Mouse (Mus musculus) heart, adult 2 months (tissue): ENCODE data around the gene L3hypdh.

ENCODE experiments used
- CTCF ChIP-seq: fragments of 200-600 bp; IDR thresholded peaks from 2 replicates; pipeline ENCODE4 v1.8.1; 2022; ENCODE audit warnings: antibody characterized with exemption, mild to moderate bottlenecking, moderate library complexity
- POLR2A ChIP-seq: fragments of 200-500 bp; IDR thresholded peaks from 2 replicates; pipeline ENCODE4 v1.6.1; 2011; ENCODE audit warnings: mild to moderate bottlenecking, low read depth, low read length, control low read depth; ENCODE audit not compliant: insufficient read depth

DNA sequence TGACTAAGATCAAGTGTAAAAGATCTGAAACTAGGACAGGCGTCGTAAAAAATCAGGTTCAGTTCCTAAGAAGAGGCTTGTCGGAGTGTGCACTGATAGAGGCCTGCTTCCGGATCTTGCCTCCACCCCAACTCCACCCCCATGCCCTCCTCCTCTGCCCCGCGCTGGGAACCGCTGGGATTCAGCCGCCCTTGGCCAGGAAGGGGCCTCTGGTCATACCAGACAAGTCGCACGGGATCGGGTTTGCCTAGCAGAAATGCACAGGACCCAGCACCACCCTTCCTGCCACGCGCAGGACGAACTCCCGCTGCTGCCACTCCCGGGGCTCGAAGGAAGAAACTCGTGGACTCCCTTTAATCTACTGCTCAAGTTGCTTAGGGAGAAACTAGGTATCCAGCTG is 2.9 kb downstream of the L3hypdh start:
- no peak for TF ChIP-seq CTCF
- TF ChIP-seq POLR2A, result no peak
